Mouse (Mus musculus): ENCODE results near the gene 1600002K03Rik.

The 1600002K03Rik gene

GRCm38 (mm10) chr10:80141786-80142529 lies 30.8 kb upstream of the 1600002K03Rik start:
- DNase-seq, result peak; percentile 99

GRCm38 (mm10) chr10:80142530-80142925 lies 30.2 kb upstream of the 1600002K03Rik start:
- DNase-seq, result peak; percentile 61

- DNase-seq, result no peak
These were observed 29.1 kb upstream of the 1600002K03Rik start for GRCm38 (mm10) chr10:80143664-80144063.

- peak; percentile 7 for DNase-seq
These were observed 28.6 kb upstream of the 1600002K03Rik start for GRCm38 (mm10) chr10:80144159-80144558.

GRCm38 (mm10) chr10:80144864-80145838 lies 27.6 kb upstream of the 1600002K03Rik start:
- peak; percentile 86 for DNase-seq

GRCm38 (mm10) chr10:80145896-80146295 lies 26.8 kb upstream of the 1600002K03Rik start:
- DNase-seq, result peak; percentile 70

- no peak for DNase-seq
These were observed 26.2 kb upstream of the 1600002K03Rik start for GRCm38 (mm10) chr10:80146568-80147011.

- DNase-seq, result no peak
These were observed 25.5 kb upstream of the 1600002K03Rik start for GRCm38 (mm10) chr10:80147146-80147718.

- peak; percentile 89 for DNase-seq
These were observed 24.8 kb upstream of the 1600002K03Rik start, which contains the start of gene Midn for GRCm38 (mm10) chr10:80147719-80148601. Midn (plus strand) TSS chr10:80148272.

- peak; percentile 97 for DNase-seq
These were observed 24.0 kb upstream of the 1600002K03Rik start for GRCm38 (mm10) chr10:80148610-80149290.

GRCm38 (mm10) chr10:80149291-80150225 lies 23.2 kb upstream of the 1600002K03Rik start:
- DNase-seq, result peak; percentile 99

- DNase-seq, result peak; percentile 76
These were observed 22.2 kb upstream of the 1600002K03Rik start for GRCm38 (mm10) chr10:80150226-80151210.

GRCm38 (mm10) chr10:80151211-80152034 lies 21.3 kb upstream of the 1600002K03Rik start:
- peak; percentile 90 for DNase-seq

- peak; percentile 86 for DNase-seq
These were observed 20.5 kb upstream of the 1600002K03Rik start for GRCm38 (mm10) chr10:80152071-80152872.

GRCm38 (mm10) chr10:80152873-80153260 lies 19.9 kb upstream of the 1600002K03Rik start:
- DNase-seq, result peak; percentile 75

- DNase-seq, result no peak
These were observed 19.0 kb upstream of the 1600002K03Rik start for GRCm38 (mm10) chr10:80153713-80154112.

- no peak for DNase-seq
These were observed 18.4 kb upstream of the 1600002K03Rik start for GRCm38 (mm10) chr10:80154384-80154783.
